Mouse (Mus musculus): ENCODE measurements around the gene Ppp4r1. TPM values are rescaled to one million over a fixed set of nuclear protein-coding genes. Genes with fewer than 3 reads are reported as not detected.

The Ppp4r1 gene
- polyA plus RNA-seq, 1 experiment from 2014 or later, result 8.0 TPM

- peak overlapping the region; percentile 80 for H3K4me3 ChIP-seq (ENCODE audit: low read depth, low read length)
- no peak for TF ChIP-seq EP300 (IDR thresholded peaks at IDR 0.05; ENCODE audit: low read depth)
- no peak for TF ChIP-seq CTCF (IDR thresholded peaks at IDR 0.05; ENCODE audit: low read depth)
- H3K4me2 ChIP-seq (ENCODE audit: low read depth, low read length), result peak overlapping the region; percentile 89
- DNase-seq, result no peak
- H3K27ac ChIP-seq (ENCODE audit: low read depth), result peak overlapping the region; percentile 93
- no peaks in the 10 kb centered on the region for H3K36me3 ChIP-seq (replicated peaks; ENCODE audit: insufficient read depth, low read length)
- no peak for ATAC-seq
- H3K9ac ChIP-seq (replicated peaks), result peak overlapping the region; percentile 70
- 0% methylated on average over 11 of the region's 11 CpGs for WGBS (ENCODE audit: insufficient replicate concordance)
- peaks cover 20% of the 10 kb centered on the region for H3K4me1 ChIP-seq (ENCODE audit: insufficient read depth)
- H3K27me3 ChIP-seq (ENCODE audit: insufficient read depth, low read length), result no peaks in the 10 kb centered on the region
- no peaks in the 10 kb centered on the region for H3K9me3 ChIP-seq (ENCODE audit: low read length)
Observed at GRCm38 (mm10) chr17:65885398-65885696, 103.0 kb downstream of the Ppp4r1 start.

- Histone ChIP-seq H3K4me2 (ENCODE audit: low read depth, low read length) (peak within 1 kb of the TSS; percentile 89), H3K9me3 (ENCODE audit: low read length) (no peaks in the 10 kb centered on the region), H3K4me3 (ENCODE audit: low read depth, low read length) (peak within 1 kb of the TSS; percentile 80), H3K36me3 (replicated peaks; ENCODE audit: insufficient read depth, low read length) (no peaks in the 10 kb centered on the region), H3K27ac (ENCODE audit: low read depth) (peak within 1 kb of the TSS; percentile 93), H3K9ac (replicated peaks) (peak within 1 kb of the TSS; percentile 85), H3K27me3 (ENCODE audit: insufficient read depth, low read length) (no peaks in the 10 kb centered on the region), H3K4me1 (ENCODE audit: insufficient read depth) (peaks cover 20% of the 10 kb centered on the region)
- TF ChIP-seq EP300 (IDR thresholded peaks at IDR 0.05; ENCODE audit: low read depth) (no peak), CTCF (IDR thresholded peaks at IDR 0.05; ENCODE audit: low read depth) (no peak)
- no peak for ATAC-seq
- no peak for DNase-seq
- WGBS (ENCODE audit: insufficient replicate concordance), result 4% methylated on average over 14 of the region's 14 CpGs
Observed at GRCm38 (mm10) chr17:65885697-65886529, 103.5 kb downstream of the Ppp4r1 start, which contains the start of gene Ralbp1. Gene Ralbp1, minus strand, starts transcription at chr17:65885798.

DNA sequence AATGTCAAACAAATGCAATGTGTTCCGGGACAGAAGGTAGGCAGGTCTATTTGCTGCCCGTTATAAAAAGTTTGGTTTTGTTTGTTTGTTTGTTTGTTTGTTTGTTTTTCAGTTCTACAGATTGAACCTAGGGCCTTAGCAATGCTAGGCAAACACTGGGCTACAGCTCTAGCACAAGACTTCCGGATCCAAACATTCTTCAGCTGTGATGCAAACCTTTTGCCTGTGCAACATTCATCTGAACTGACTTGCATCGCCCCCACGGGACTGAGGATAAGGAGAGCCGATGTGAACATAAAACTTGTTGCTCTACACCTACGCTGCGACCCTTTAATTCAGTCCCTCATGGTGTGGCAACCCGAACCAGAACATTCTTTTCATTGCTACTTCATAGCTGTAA is 104.2 kb downstream of the Ppp4r1 start:
- Histone ChIP-seq H3K4me2 (ENCODE audit: low read depth, low read length) (peak overlapping the region; percentile 89), H3K9me3 (ENCODE audit: low read length) (no peaks in the 10 kb centered on the region), H3K4me1 (ENCODE audit: insufficient read depth) (peaks cover 16% of the 10 kb centered on the region; the same call in 1 of the 2 replicates), H3K4me3 (ENCODE audit: low read depth, low read length) (peak overlapping the region; percentile 80), H3K36me3 (replicated peaks; ENCODE audit: insufficient read depth, low read length) (no peaks in the 10 kb centered on the region), H3K27ac (ENCODE audit: low read depth) (peak overlapping the region; percentile 93), H3K27me3 (ENCODE audit: insufficient read depth, low read length) (no peaks in the 10 kb centered on the region), H3K9ac (replicated peaks) (no peak overlapping the region)
- no peak for ATAC-seq
- DNase-seq, result no peak
- TF ChIP-seq CTCF (IDR thresholded peaks at IDR 0.05; ENCODE audit: low read depth) (no peak), EP300 (IDR thresholded peaks at IDR 0.05; ENCODE audit: low read depth) (no peak)
- 56% methylated on average over 9 of the region's 9 CpGs for WGBS (ENCODE audit: insufficient replicate concordance)

GRCm38 (mm10) chr17:65889476-65889875 is 107.1 kb downstream of the Ppp4r1 start:
- TF ChIP-seq CTCF (IDR thresholded peaks at IDR 0.05; ENCODE audit: low read depth) (no peak), EP300 (IDR thresholded peaks at IDR 0.05; ENCODE audit: low read depth) (no peak)
- no peak for DNase-seq
- Histone ChIP-seq H3K9ac (replicated peaks) (no peak overlapping the region), H3K4me1 (ENCODE audit: insufficient read depth) (0 out of 2 replicates have a peak, but pooled peaks cover 7% of the 10 kb centered on the region), H3K4me2 (ENCODE audit: low read depth, low read length) (no peak overlapping the region), H3K27me3 (ENCODE audit: insufficient read depth, low read length) (no peaks in the 10 kb centered on the region), H3K36me3 (replicated peaks; ENCODE audit: insufficient read depth, low read length) (no peaks in the 10 kb centered on the region), H3K27ac (ENCODE audit: low read depth) (no peak overlapping the region), H3K9me3 (ENCODE audit: low read length) (no peaks in the 10 kb centered on the region), H3K4me3 (ENCODE audit: low read depth, low read length) (no peak overlapping the region)
- ATAC-seq, result no peak
- 85% methylated on average over 5 of the region's 5 CpGs for WGBS (ENCODE audit: insufficient replicate concordance)

Other genes with a start within 250 kb of the Ppp4r1 start
- not detected in 2 replicates for gene Tmem232, start 241.8 kb upstream of the Ppp4r1 start, polyA plus RNA-seq (2015; fragmentation: Nextera tagmentation; extraction: Ambion mirVana)
- gene Vapa, start 169.0 kb upstream of the Ppp4r1 start, polyA plus RNA-seq (2015; fragmentation: Nextera tagmentation; extraction: Ambion mirVana), result 84.0 and 93.8 TPM in 2 replicates
- not detected in 2 replicates for gene Txndc2, start 140.4 kb upstream of the Ppp4r1 start, polyA plus RNA-seq (2015; fragmentation: Nextera tagmentation; extraction: Ambion mirVana)
- gene Rab31, start 9.8 kb upstream of the Ppp4r1 start, polyA plus RNA-seq (2015; fragmentation: Nextera tagmentation; extraction: Ambion mirVana), result 6.5 and 7.2 TPM in 2 replicates
- gene Ralbp1, start 103.2 kb downstream of the Ppp4r1 start, polyA plus RNA-seq (2015; fragmentation: Nextera tagmentation; extraction: Ambion mirVana), result 29.5 TPM in 2 replicates
- gene Twsg1, start 168.7 kb downstream of the Ppp4r1 start, polyA plus RNA-seq (2015; fragmentation: Nextera tagmentation; extraction: Ambion mirVana), result 16.8 and 19.4 TPM in 2 replicates